Mouse (Mus musculus): ENCODE data around the gene Chadl.
A peak's percentile ranks its signal among the peaks of the same experiment; 100 is the strongest.

Chadl gene

DNA sequence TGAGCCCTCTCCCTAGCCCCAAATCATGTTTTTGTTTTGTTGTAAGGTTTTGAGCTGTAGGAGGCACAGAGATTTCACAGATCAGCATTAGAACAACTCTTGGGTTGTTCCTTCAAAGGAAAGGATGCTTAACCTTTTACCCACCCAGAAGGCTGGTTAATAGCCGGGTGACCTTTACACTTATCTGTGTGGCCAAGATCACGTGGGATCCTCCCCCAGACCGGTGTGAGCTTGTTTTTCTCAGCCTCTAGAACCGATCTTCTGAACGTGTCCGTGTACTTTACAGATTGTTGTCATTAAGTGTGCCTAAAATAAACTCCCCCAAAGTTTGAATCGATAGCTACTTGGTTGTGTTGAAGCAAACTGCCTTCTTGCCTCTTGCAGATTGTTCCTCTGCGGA lies 3.5 kb upstream of the Chadl start:
- no peak for DNase-seq (ENCODE audit: low read depth)

- DNase-seq (ENCODE audit: low read depth), result peak; percentile 32
These were observed 3.1 kb upstream of the Chadl start for GRCm38 (mm10) chr15:81700161-81700560.

- DNase-seq (ENCODE audit: low read depth), result no peak
These were observed 1.4 kb upstream of the Chadl start for GRCm38 (mm10) chr15:81698532-81698931.

GRCm38 (mm10) chr15:81697847-81698246 lies 760 bp upstream of the Chadl start:
- peak; percentile 79 for DNase-seq (ENCODE audit: low read depth)

DNA sequence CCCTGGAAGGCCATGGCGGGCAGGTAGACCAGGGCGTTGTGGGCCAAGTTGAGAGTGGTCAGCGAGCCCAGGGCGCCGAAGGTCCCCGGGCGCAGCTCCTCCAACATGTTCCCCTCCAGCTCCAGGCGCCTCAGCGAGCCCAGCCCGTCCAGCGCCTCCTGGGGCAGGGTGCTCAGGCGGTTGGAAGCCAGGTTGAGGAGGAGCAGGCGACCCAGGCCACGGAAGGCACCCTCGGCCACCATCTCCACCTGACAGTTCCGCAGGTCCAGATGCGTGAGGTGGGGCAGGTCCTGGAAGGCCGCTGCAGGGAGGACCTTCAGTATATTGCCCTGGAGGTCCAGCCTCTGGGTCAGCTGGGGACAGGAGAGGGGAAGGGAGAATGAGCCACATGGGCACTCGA lies 2.2 kb downstream of the Chadl start:
- no peak for DNase-seq (ENCODE audit: low read depth)

GRCm38 (mm10) chr15:81693967-81694881 lies 2.9 kb downstream of the Chadl start:
- peak; percentile 81 for DNase-seq (ENCODE audit: low read depth)

GRCm38 (mm10) chr15:81693366-81693966 lies 3.6 kb downstream of the Chadl start:
- DNase-seq (ENCODE audit: low read depth), result no peak

GRCm38 (mm10) chr15:81680301-81680805 lies 16.7 kb downstream of the Chadl start:
- no peak for DNase-seq (ENCODE audit: low read depth)

GRCm38 (mm10) chr15:81676637-81677036 lies 20.4 kb downstream of the Chadl start:
- DNase-seq (ENCODE audit: low read depth), result no peak

DNA sequence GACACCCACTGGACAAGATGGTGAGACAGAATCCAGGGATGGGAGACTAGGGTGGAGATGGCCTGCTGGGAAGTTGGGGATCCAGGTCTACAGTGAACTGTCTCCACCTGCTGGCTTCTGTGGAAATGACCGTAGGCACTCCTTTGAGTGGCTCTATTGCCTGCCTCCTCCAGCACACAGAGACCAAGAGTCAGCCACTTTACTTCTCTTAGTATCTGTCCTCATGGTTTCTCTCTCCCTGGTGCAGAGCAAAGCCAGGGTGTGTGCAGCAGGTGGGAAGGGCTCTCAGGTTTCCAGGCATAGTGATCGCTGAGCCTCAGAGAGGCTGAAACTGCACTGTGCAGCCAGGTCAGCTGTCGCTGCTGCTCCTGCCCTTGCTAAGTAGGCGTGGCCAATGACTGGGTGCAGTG lies 26.9 kb downstream of the Chadl start:
- peak; percentile 66 for DNase-seq (ENCODE audit: low read depth)

GRCm38 (mm10) chr15:81666957-81667356 lies 30.1 kb downstream of the Chadl start:
- peak; percentile 44 for DNase-seq (ENCODE audit: low read depth)

DNA sequence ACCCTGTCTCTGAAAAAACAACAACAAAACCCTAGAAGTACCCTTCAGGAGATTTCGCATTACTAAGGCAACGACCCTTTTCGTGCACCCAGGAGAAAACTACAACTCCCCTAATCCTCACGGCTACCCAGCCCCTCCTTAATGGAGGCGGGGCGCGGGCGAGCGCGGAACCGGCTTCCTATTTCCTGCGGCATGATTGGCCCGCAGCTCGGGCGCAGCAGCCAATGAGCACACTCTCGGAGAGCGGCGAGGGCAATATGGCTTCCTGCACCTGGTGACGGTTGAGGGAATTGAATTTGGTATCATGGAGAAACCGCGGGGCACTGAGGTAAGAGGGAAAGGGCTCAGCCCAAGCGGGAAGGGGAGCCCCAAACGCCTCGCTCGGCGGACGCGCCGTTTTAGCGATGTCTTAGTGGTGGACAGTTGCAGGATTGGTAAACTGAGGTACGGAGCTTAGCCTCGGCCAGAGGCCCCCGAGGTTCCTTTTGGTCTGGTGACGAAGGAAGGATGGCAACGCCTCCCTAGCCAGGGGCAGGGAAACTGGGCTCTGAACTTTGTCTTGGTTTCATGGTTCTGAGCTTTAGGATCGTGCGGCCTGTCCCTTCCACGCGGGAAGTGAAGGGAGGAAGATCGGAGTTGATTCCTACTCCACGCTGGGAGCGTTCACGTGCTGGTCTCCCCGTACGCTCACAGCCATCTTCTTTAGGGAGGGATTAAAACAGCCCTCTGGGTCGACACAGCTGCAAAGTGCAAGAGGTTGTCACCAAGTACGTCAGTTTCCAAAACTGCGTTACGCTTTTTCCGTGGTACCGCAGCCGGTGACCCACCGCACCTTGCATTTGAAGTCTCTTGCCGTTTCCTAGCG lies 33.2 kb downstream of the Chadl start, which contains the start of gene L3mbtl2:
L3mbtl2 (plus strand) TSS at position 193 of the 865 bp plus-strand sequence.
- peak; percentile 95 for DNase-seq (ENCODE audit: low read depth)

DNA sequence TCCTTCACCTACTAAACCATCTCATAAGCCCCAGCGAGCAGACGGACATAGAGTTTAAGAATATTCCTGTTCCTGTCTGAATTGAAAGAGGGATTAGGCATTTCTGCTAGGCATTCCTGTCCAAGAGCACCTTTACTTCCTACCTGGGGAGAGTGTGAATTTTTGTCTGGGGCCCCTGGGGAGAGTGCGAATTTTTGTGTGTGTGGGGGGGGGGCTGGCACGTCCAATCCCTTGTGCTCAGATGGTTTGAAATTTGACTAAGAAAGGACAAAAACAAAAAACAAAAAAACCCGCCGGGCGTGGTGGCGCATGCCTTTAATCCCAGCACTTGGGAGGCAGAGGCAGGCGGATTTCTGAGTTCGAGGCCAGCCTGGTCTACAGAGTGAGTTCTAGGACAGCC lies 33.8 kb downstream of the Chadl start:
- DNase-seq (ENCODE audit: low read depth), result no peak

DNA sequence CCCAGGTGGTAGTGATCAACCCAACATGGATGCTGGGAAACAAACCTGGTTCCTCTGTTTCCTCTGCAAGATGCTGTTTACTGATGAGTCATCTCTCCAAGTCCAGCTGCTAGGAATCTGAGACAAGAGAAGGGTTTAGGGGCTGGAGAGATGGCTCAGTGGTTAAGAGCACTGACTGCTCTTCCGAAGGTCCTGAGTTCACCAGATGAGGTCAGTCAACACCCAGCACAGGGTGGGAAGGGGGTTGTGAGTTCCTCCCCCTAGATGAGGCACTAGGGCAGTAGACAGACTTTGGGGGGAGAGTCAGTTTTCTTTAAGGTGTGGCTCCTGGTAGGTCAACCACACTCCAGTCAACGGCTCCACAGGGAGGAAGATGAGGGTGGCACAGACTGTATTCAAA lies 35.4 kb downstream of the Chadl start:
- no peak for DNase-seq (ENCODE audit: low read depth)

DNA sequence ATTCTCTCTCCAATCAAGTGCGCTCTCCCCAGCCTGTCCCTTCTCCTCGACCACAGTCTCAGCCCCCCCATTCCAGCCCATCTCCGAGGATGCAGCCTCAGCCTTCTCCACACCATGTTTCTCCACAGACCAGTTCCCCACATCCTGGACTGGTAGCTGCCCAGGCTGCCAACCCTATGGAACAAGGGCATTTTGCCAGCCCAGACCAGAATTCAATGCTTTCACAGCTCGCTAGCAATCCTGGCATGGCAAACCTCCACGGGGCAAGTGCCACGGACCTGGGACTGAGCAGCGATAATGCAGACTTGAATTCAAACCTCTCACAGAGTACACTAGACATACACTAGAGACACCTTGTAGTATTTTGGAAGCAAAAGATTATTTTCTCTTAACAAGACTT lies 46.5 kb downstream of the Chadl start:
- DNase-seq (ENCODE audit: low read depth), result no peak

DNA sequence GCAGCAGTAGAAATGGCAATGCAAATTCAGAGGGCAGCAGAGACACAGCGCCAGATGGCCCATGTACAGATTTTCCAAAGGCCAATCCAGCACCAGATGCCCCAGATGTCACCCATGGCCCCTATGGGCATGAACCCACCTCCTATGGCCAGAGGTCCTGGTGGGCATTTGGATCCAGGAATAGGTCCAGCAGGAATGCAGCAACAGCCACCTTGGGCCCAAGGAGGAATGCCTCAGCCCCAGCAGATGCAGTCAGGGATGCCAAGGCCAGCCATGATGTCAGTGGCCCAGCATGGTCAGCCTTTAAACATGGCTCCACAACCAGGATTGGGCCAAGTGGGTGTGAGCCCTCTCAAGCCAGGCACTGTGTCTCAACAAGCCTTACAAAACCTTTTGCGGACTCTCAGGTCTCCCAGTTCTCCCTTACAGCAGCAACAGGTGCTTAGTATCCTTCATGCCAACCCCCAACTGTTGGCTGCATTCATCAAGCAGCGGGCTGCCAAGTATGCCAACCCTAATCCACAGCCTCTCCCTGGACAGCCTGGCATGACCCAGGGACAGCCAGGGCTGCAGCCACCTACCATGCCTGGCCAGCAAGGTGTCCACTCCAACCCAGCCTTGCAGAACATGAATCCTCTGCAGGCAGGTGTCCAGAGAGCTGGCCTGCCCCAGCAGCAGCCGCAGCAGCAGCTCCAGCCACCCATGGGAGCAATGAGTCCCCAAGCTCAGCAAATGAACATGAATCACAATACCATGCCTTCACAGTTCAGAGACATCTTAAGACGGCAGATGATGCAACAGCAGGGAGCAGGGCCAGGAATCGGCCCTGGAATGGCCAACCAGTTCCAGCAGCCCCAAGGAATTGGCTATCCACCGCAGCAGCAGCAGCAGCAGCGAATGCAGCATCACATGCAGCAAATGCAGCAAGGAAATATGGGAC lies 47.3 kb downstream of the Chadl start:
- no peak for DNase-seq (ENCODE audit: low read depth)

All from induced T-regulatory cell, adult 2 months (primary cell).